Mouse (Mus musculus): ENCODE measurements around the gene Cdk2ap1. TPM values are rescaled to one million over a fixed set of nuclear protein-coding genes. Genes with fewer than 3 reads are reported as not detected.
A peak's percentile ranks its signal among the peaks of the same experiment; 100 is the strongest.

Gene Cdk2ap1
- polyA plus RNA-seq, 1 experiment: 182 TPM

- DNase-seq (ENCODE audit: extremely low spot score in 1 of 2, low spot score in 1 of 2): peak in 1 of 2 experiments; percentile 48
These were observed 63.6 kb downstream of the Cdk2ap1 start for GRCm38 (mm10) chr5:124299307-124299706.

GRCm38 (mm10) chr5:124296475-124296874 is 66.4 kb downstream of the Cdk2ap1 start:
- no peak for DNase-seq (ENCODE audit: extremely low spot score in 1 of 2, low spot score in 1 of 2)

Other genes starting within 250 kb of the Cdk2ap1 start
- gene Arl6ip4, start 247.0 kb downstream of the Cdk2ap1 start, polyA plus RNA-seq (2012; rRNA removed): 82.8 and 83.4 TPM in 2 replicates
- 195 and 196 TPM in 2 replicates for gene Pitpnm2, start 113.3 kb downstream of the Cdk2ap1 start, polyA plus RNA-seq (2012; rRNA removed)
- gene Mphosph9, start 35.1 kb downstream of the Cdk2ap1 start, polyA plus RNA-seq (2012; rRNA removed): 21.1 and 21.7 TPM in 2 replicates
- gene 2810006K23Rik, start 35.0 kb downstream of the Cdk2ap1 start, polyA plus RNA-seq (2012; rRNA removed): 14.6 and 15.6 TPM in 2 replicates
- gene Sbno1, start 62.9 kb upstream of the Cdk2ap1 start, polyA plus RNA-seq (2012; rRNA removed): 57.7 and 59.5 TPM in 2 replicates
- gene Kmt5a, start 76.8 kb upstream of the Cdk2ap1 start, polyA plus RNA-seq (2012; rRNA removed): 41.8 and 54.3 TPM in 2 replicates
- gene Rilpl2, start 115.3 kb upstream of the Cdk2ap1 start, polyA plus RNA-seq (2012; rRNA removed): 24.5 and 25.9 TPM in 2 replicates
- 9.6 and 11.8 TPM in 2 replicates for gene Snrnp35, start 120.1 kb upstream of the Cdk2ap1 start, polyA plus RNA-seq (2012; rRNA removed)
- 44.7 and 51.7 TPM in 2 replicates for gene Rilpl1, start 168.3 kb upstream of the Cdk2ap1 start, polyA plus RNA-seq (2012; rRNA removed)
- 108 and 133 TPM in 2 replicates for gene Tmed2, start 177.6 kb upstream of the Cdk2ap1 start, polyA plus RNA-seq (2012; rRNA removed)
- gene Ddx55, start 189.8 kb upstream of the Cdk2ap1 start, polyA plus RNA-seq (2012; rRNA removed): 38.2 and 38.3 TPM in 2 replicates
- 31.1 and 32.2 TPM in 2 replicates for gene Eif2b1, start 216.0 kb upstream of the Cdk2ap1 start, polyA plus RNA-seq (2012; rRNA removed)
- 50.6 and 56.4 TPM in 2 replicates for gene Gtf2h3, start 216.1 kb upstream of the Cdk2ap1 start, polyA plus RNA-seq (2012; rRNA removed)

Measured in frontal cortex, adult 2 months (tissue).